Mouse (Mus musculus) heart, embryonic 10.5 days (tissue): ENCODE measurements around the gene Ppp1r13b. TPM values are rescaled to one million over a fixed set of nuclear protein-coding genes. Genes with fewer than 3 reads are reported as not detected.
"Not testable (repeated sequence)": the region's sequence is repeated elsewhere in the genome, so short reads cannot be mapped to it uniquely, and the experiment has no call there.

Experiments used
- DNase-seq: peaks from one replicate; pipeline ENCODE4 v3.0.0-alpha.2; 2017; ENCODE audit warnings: low spot score
- H3K27ac ChIP-seq: fragments of 300-500 bp; sonication (generic); 2 replicates; pipeline ENCODE4 v1.5.1; 2016; ENCODE audit warnings: mild to moderate bottlenecking
- H3K27me3 ChIP-seq: fragments of 300-500 bp; sonication (generic); 2 replicates; pipeline ENCODE4 v1.6.1; 2016; ENCODE audit warnings: mild to moderate bottlenecking; ENCODE audit not compliant: poor library complexity, insufficient read depth, severe bottlenecking
- H3K36me3 ChIP-seq: fragments of 300-500 bp; sonication (generic); 2 replicates; pipeline ENCODE4 v1.6.1; 2016; ENCODE audit warnings: mild to moderate bottlenecking, moderate library complexity
- H3K4me1 ChIP-seq: fragments of 300-500 bp; sonication (generic); 2 replicates; pipeline ENCODE4 v1.6.1; 2016; ENCODE audit warnings: mild to moderate bottlenecking
- H3K4me3 ChIP-seq: fragments of 300-500 bp; sonication (generic); 2 replicates; pipeline ENCODE4 v1.5.1; 2016; ENCODE audit warnings: mild to moderate bottlenecking, moderate library complexity
- H3K9me3 ChIP-seq: fragments of 300-500 bp; sonication (generic); 2 replicates; pipeline ENCODE4 v1.6.1; 2016; ENCODE audit warnings: mild to moderate bottlenecking, moderate library complexity
- WGBS: fragments of 180-500 bp; shearing (Covaris S2); methylation state at CpG from one replicate; pipeline ENCODE4 v1.1.7; 2016; 5-methylcytosine and 5-hydroxymethylcytosine counted together
- polyA plus RNA-seq: library from polyadenylated mRNA; unstranded; fragments of >200 nt; fragmentation: Nextera tagmentation; extraction: Ambion mirVana; gene quantifications from 2 replicates; pipeline ENCODE4 v1.2.1, GENCODE M21; 2016

The Ppp1r13b gene
- polyA plus RNA-seq = 13.6 and 16.8 TPM in 2 replicates

GRCm38 (mm10) chr12:111907970-111908681 is at the start of gene Ppp1r13b:
TSS of gene Ppp1r13b (minus strand) at chr12:111908110.
- peak within 1 kb of the TSS; percentile 93 for H3K27ac ChIP-seq
- H3K4me1 ChIP-seq = peaks cover 11% of the 10 kb centered on the region
- H3K27me3 ChIP-seq = peaks cover 20% of the 10 kb centered on the region
- H3K4me3 ChIP-seq = peak within 1 kb of the TSS; percentile 81
- H3K36me3 ChIP-seq = 0 out of 2 replicates have a peak, but pooled peaks cover 4% of the 10 kb centered on the region
- WGBS = 3% methylated on average over 68 of the region's 80 CpGs
- DNase-seq = peak; percentile 94
- no peaks in the 10 kb centered on the region for H3K9me3 ChIP-seq

DNA sequence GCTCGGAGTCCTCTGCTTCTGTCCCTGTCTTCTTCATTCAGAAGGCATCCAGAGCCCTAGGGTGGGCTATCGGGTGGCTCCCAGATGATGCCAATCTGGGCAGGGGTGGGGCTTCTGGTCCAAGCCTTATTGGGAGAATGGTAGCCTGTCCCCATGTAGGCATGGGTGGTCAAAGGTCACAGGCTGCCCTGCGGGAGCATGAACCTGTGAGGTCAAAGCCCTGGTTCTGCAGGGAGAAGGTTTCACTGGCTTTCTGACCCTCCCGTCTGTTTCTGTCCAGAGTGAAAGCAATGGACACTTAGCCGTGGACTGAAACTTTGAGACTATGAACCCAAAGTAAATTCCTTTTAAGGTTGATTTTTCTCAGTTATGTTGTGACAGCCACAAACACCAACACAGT is 48.3 kb upstream of the Ppp1r13b start:
- H3K4me3 ChIP-seq = no peak overlapping the region
- no peak overlapping the region for H3K27ac ChIP-seq
- WGBS = 77% methylated on average over 5 of the region's 5 CpGs
- 0 out of 2 replicates have a peak, but pooled peaks cover 3% of the 10 kb centered on the region for H3K9me3 ChIP-seq
- no peak for DNase-seq
- no peaks in the 10 kb centered on the region for H3K27me3 ChIP-seq
- H3K36me3 ChIP-seq = peaks cover 24% of the 10 kb centered on the region
- peaks cover 20% of the 10 kb centered on the region for H3K4me1 ChIP-seq

DNA sequence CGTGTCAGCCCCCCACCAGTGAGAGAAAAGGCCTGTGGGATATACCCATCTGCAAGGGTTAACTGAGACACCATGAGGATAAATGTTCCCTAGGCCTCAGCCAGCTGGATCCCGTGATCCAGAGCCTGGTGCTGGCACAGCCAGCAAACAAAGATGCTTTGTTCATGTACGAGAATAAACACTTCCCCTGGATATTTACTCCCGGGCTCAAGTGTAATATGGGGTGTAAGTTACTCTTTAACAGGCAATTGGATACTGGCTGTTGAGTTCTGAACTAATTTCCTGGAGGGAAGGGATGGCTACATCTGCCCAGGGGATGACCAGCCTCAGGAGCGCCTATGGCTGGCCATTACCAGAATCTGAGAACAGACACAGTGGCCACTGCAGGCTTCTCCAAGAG is 43.8 kb upstream of the Ppp1r13b start:
- 58% methylated on average over 5 of the region's 5 CpGs for WGBS
- no peak for DNase-seq
- Histone ChIP-seq H3K4me1 (peaks cover 13% of the 10 kb centered on the region), H3K27ac (no peak overlapping the region; the same call in 1 of the 2 replicates), H3K36me3 (no peaks in the 10 kb centered on the region), H3K4me3 (no peak overlapping the region), H3K9me3 (no peaks in the 10 kb centered on the region), H3K27me3 (no peaks in the 10 kb centered on the region)

GRCm38 (mm10) chr12:111950486-111950885 is 42.6 kb upstream of the Ppp1r13b start:
- H3K4me1 ChIP-seq = peaks cover 22% of the 10 kb centered on the region
- no peaks in the 10 kb centered on the region for H3K36me3 ChIP-seq
- no peaks in the 10 kb centered on the region for H3K9me3 ChIP-seq
- 73% methylated on average over 5 of the region's 5 CpGs for WGBS
- no peak overlapping the region for H3K4me3 ChIP-seq
- H3K27me3 ChIP-seq = no peaks in the 10 kb centered on the region
- no peak for DNase-seq
- H3K27ac ChIP-seq = 0 out of 2 replicates have a peak overlapping the region, but pooled peaks have one; percentile 42

DNA sequence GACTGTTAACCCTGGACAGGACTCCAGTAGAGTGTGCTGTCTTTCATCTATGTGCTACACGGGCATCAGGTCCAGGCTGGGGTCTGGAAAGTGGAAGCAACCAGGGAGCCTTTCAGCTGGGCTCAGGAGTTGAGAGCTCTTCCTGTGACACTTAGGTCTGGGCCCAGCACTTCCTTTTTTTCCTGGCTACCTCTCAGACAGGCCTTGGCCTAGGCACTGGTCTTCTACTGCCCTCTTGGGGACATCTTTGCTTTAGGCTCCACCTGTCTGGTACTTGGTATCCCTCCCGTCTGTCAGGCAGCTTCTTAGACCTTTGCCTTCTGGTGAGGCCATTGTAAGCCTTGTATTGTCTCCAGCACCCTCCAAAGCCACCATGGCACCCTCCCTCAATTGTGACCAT is 38.8 kb upstream of the Ppp1r13b start:
- H3K36me3 ChIP-seq = no peaks in the 10 kb centered on the region
- H3K27me3 ChIP-seq = no peaks in the 10 kb centered on the region
- WGBS = 16% methylated on average over 2 of the region's 2 CpGs
- H3K4me3 ChIP-seq = no peak overlapping the region
- peak overlapping the region; percentile 75 for H3K27ac ChIP-seq
- DNase-seq = peak; percentile 90
- H3K9me3 ChIP-seq = no peaks in the 10 kb centered on the region
- peaks cover 50% of the 10 kb centered on the region for H3K4me1 ChIP-seq

DNA sequence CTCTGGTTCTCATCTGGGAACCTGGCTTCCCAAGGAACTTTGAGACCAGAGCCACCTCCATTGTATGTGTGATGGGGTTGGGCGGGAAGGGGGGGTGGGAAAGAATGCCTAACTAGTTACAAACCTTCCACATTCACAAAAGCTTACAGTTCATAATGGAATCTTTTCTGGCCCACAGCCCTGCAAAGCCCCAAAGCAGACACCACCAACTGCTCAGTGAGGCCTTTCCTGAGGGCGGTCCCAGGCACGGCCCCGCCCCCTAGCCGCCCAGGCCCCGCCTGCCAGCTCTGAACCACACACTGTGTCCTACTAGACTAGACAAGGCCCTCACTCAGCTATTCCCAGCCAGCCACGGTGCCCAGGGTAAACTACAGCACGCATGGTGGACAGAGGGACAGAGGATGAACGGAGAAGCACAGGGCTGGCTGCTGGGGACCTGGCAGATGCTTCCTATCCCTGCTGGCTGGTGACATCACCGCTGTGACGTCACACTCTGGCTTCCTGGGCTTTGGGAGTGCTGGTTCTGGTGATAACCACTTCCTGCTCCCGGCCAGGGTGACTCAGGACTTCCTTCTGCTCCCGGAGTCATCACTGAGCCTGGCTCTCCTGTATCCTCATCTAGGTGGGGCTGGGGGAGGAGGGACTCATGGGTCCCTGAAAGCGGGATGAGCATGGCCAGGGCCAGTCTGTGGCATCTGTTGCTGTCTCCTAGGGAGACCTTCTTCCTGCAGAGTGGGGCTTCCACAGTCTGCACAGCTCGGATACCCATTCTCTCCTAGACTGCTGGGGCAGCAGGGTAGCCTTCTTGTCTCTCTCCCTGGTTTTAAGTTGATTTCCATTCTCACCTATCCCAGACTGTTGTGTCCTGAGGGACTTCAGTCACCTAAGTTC is 38.1 kb upstream of the Ppp1r13b start:
- not testable (repeated sequence) for DNase-seq
- 42% methylated on average over 13 of the region's 15 CpGs for WGBS
- peak overlapping the region; percentile 27 for H3K4me3 ChIP-seq

DNA sequence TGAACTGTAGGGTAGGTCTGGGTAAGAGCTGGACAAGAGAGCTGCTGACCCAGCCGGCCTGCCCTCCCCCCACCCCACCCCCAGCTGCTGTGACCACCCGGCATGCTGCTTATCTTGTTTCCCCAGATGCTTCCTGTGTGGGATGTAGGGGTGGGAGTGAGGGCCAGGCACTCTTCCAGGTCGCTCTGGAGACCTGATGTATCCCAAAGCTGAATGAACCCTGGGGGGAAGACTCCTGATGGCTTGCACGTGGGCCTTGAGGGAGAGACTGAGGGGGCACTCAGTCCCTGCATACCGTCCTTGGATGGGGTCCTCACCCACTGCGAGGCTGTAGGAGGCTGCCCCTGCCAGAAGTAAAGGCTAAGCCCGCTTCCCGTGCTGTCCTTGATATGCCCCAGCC is 37.2 kb upstream of the Ppp1r13b start:
- Histone ChIP-seq H3K4me3 (peak overlapping the region; percentile 27), H3K27me3 (no peaks in the 10 kb centered on the region), H3K9me3 (no peaks in the 10 kb centered on the region), H3K27ac (peak overlapping the region; percentile 89), H3K4me1 (peaks cover 52% of the 10 kb centered on the region), H3K36me3 (no peaks in the 10 kb centered on the region)
- DNase-seq = peak; percentile 91
- 19% methylated on average over 8 of the region's 8 CpGs for WGBS

More for the DNA sequence above, 38.1 kb upstream of the Ppp1r13b start:
- H3K4me1 ChIP-seq = peaks cover 44% of the 10 kb centered on the region
- peak overlapping the region; percentile 89 for H3K27ac ChIP-seq
- H3K36me3 ChIP-seq, H3K27me3 ChIP-seq, H3K9me3 ChIP-seq: not testable (repeated sequence)

DNA sequence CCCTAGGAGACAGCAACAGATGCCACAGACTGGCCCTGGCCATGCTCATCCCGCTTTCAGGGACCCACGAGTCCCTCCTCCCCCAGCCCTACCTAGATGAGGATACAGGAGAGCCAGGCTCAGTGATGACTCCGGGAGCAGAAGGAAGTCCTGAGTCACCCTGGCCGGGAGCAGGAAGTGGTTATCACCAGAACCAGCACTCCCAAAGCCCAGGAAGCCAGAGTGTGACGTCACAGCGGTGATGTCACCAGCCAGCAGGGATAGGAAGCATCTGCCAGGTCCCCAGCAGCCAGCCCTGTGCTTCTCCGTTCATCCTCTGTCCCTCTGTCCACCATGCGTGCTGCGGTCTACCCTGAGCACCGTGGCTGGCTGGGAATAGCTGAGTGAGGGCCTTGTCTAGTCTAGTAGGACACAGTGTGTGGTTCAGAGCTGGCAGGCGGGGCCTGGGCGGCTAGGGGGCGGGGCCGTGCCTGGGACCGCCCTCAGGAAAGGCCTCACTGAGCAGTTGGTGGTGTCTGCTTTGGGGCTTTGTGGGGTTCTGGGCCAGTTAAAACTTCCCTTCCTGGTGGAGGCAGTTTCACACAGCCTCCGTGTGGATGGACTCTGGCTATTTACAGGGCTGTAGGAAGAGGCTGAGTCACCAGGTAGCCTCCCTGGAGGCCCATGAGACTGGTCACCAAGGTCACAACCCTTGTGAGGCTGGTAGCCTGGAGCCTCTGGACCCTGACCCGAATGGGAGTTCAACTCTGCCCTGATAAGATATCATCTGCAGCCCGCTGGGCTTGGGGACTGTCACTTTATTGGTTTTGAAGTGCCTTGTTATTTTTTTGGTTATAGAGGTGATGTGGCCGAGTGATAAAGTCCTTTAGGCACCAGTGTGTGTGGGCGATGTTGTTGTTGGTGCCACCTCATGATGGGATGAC is 36.4 kb upstream of the Ppp1r13b start:
- 38% methylated on average over 16 of the region's 20 CpGs for WGBS
- H3K36me3 ChIP-seq, H3K27me3 ChIP-seq, H3K9me3 ChIP-seq, DNase-seq: not testable (repeated sequence)
- Histone ChIP-seq H3K4me1 (peaks cover 54% of the 10 kb centered on the region), H3K27ac (peak overlapping the region; percentile 89), H3K4me3 (peak overlapping the region; percentile 37)

DNA sequence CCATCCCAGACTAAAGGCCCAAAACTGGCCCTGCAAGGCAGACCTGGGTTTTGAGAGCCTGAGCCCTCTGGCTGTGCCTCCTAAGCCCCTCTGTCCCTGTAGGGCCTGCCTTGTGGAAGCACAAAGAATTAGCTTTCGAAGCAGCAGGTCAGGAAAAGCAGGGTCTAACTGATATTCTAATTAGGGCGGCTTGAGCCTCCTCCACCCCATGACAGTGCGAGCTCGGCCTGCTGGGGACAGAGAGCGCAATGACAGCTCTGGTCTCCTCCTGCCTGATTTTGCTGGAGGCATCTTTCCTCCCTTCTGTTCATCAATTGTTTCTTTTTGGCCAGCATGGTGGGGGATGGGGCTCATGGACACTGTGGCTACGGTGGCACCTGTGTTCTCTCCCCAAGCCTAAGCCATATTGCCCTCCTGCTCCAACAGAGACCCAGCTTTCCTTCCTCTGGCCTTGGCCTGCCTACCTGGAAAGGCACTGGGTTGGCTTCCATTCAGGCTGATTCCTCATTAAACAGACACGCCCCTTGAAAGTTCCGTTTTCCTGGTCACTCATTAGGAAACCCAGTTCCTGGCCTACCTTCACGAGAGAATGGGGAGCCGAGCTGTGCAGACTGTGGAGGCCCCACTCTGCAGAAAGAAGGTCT is 35.6 kb upstream of the Ppp1r13b start:
- H3K36me3 ChIP-seq = no peaks in the 10 kb centered on the region
- DNase-seq = no peak
- H3K4me3 ChIP-seq = peak overlapping the region; percentile 37
- 62% methylated on average over 10 of the region's 10 CpGs for WGBS
- H3K27me3 ChIP-seq = no peaks in the 10 kb centered on the region
- no peaks in the 10 kb centered on the region for H3K9me3 ChIP-seq
- peaks cover 61% of the 10 kb centered on the region for H3K4me1 ChIP-seq
- peak overlapping the region; percentile 84 for H3K27ac ChIP-seq

- no peaks in the 10 kb centered on the region for H3K27me3 ChIP-seq
- H3K27ac ChIP-seq = peak overlapping the region; percentile 74
- no peaks in the 10 kb centered on the region for H3K9me3 ChIP-seq
- H3K4me3 ChIP-seq = no peak overlapping the region
- WGBS = 11% methylated on average over 1 of the region's 1 CpGs
- H3K4me1 ChIP-seq = peaks cover 61% of the 10 kb centered on the region
- no peaks in the 10 kb centered on the region for H3K36me3 ChIP-seq
- no peak for DNase-seq
Observed at GRCm38 (mm10) chr12:111938623-111939177, 30.8 kb upstream of the Ppp1r13b start.

DNA sequence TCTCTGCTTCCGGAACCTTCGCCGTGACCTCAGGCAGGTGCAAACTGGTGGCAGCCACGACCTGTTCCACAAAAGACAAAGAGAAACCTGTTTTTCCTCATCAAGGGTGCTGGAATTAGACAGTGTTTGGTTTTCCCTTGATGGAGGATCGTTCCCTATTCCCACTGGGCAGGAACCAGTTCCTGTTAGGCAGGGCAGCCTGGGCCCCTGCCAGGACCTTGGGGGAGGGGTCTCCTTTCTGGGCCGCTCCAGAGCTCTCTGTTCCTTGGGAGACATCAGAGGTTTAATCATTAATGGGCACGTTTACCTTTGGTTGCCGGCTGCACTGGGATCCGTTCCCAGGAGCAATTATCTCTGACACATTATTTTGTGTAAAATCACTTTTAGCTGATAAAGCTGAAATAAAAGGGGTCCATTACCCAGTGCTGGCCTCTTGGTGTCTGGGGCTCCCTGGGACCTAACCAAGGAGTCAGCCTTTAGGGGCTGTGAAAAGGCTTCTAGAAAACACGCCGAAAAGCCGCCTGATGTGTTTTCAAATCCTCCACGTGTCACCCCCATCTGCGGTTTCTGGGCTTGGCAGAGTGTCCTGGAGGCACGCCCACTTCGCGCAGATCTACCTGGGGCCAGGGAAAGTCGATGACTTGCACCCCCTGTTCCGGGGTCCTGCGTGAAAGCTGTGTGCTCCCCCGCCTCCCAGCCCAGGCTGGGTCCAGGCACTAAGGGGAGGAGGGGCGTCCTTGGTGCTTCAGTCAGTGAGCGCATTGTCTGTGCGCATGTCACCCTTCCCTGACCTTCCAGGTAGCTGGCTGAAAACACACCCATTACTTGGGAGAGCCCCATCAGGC is 29.0 kb upstream of the Ppp1r13b start:
- DNase-seq = no peak
- Histone ChIP-seq H3K36me3 (no peaks in the 10 kb centered on the region), H3K27ac (peak overlapping the region; percentile 74), H3K4me3 (no peak overlapping the region), H3K9me3 (no peaks in the 10 kb centered on the region), H3K4me1 (peaks cover 64% of the 10 kb centered on the region), H3K27me3 (no peaks in the 10 kb centered on the region)
- 39% methylated on average over 24 of the region's 24 CpGs for WGBS
